Mouse (Mus musculus): ENCODE measurements at regions not wholly inside any gene's neighbourhood (a gene's known extent, or its start where the extent isn't known, plus 50 kb on each side); places are given as distances from the start of the nearest gene placed in this dataset.

- Histone ChIP-seq H3K4me1 (no peaks in the 10 kb centered on the region), H3K9me3 (no peaks in the 10 kb centered on the region), H3K27me3 (replicated peaks) (no peaks in the 10 kb centered on the region), H3K4me2 (no peak overlapping the region), H3K36me3 (replicated peaks) (no peaks in the 10 kb centered on the region), H3K9ac (no peak overlapping the region), H3K4me3 (no peak overlapping the region), H3K27ac (no peak overlapping the region)
- ATAC-seq (replicated peaks) = no peak
- WGBS = 60% methylated on average over 3 of the region's 3 CpGs
Observed at GRCm38 (mm10) chr11:66789997-66790396, 121.8 kb upstream of the Pirt start.

- H3K9me3 ChIP-seq = no peaks in the 10 kb centered on the region
- H3K27me3 ChIP-seq (replicated peaks) = no peaks in the 10 kb centered on the region
- H3K4me2 ChIP-seq = no peak overlapping the region
- no peaks in the 10 kb centered on the region for H3K36me3 ChIP-seq (replicated peaks)
- no peaks in the 10 kb centered on the region for H3K4me1 ChIP-seq
- no peak for ATAC-seq (replicated peaks)
- WGBS = 85% methylated on average over 5 of the region's 5 CpGs
- H3K9ac ChIP-seq = no peak overlapping the region
- H3K4me3 ChIP-seq = no peak overlapping the region
- no peak overlapping the region for H3K27ac ChIP-seq
Observed at GRCm38 (mm10) chr11:66806887-66807286, 104.9 kb upstream of the Pirt start.

GRCm38 (mm10) chr11:66813310-66813709 is 98.5 kb upstream of the Pirt start:
- no peak overlapping the region for H3K4me3 ChIP-seq
- 63% methylated on average over 5 of the region's 5 CpGs for WGBS
- no peaks in the 10 kb centered on the region for H3K27me3 ChIP-seq (replicated peaks)
- H3K9me3 ChIP-seq = no peaks in the 10 kb centered on the region
- H3K36me3 ChIP-seq (replicated peaks) = no peaks in the 10 kb centered on the region
- H3K4me1 ChIP-seq = peaks cover 7% of the 10 kb centered on the region
- ATAC-seq (replicated peaks) = no peak; the same call in 1 of the 2 replicates
- H3K4me2 ChIP-seq = no peak overlapping the region
- H3K9ac ChIP-seq = no peak overlapping the region
- no peak overlapping the region for H3K27ac ChIP-seq

- Histone ChIP-seq H3K36me3 (replicated peaks) (no peaks in the 10 kb centered on the region), H3K9ac (no peak overlapping the region), H3K4me2 (no peak overlapping the region), H3K27ac (no peak overlapping the region), H3K4me1 (peaks cover 7% of the 10 kb centered on the region), H3K27me3 (replicated peaks) (no peaks in the 10 kb centered on the region), H3K4me3 (no peak overlapping the region), H3K9me3 (no peaks in the 10 kb centered on the region)
- WGBS = 32% methylated on average over 4 of the region's 4 CpGs
- ATAC-seq (replicated peaks) = peak; percentile 48; the same call in 1 of the 2 replicates
Observed at GRCm38 (mm10) chr11:66813731-66814130, 98.0 kb upstream of the Pirt start.

- no peak overlapping the region for H3K4me3 ChIP-seq
- ATAC-seq (replicated peaks) = no peak
- no peaks in the 10 kb centered on the region for H3K4me1 ChIP-seq
- H3K27me3 ChIP-seq (replicated peaks) = no peaks in the 10 kb centered on the region
- no peak overlapping the region for H3K9ac ChIP-seq
- WGBS = 87% methylated on average over 5 of the region's 5 CpGs
- no peaks in the 10 kb centered on the region for H3K9me3 ChIP-seq
- no peak overlapping the region for H3K27ac ChIP-seq
- no peak overlapping the region for H3K4me2 ChIP-seq
- H3K36me3 ChIP-seq (replicated peaks) = no peaks in the 10 kb centered on the region
Observed at GRCm38 (mm10) chr11:66835864-66836263, 75.9 kb upstream of the Pirt start.

GRCm38 (mm10) chr11:66836633-66837380 is 75.0 kb upstream of the Pirt start:
- Histone ChIP-seq H3K4me3 (no peak overlapping the region), H3K27me3 (replicated peaks) (no peaks in the 10 kb centered on the region), H3K9me3 (no peaks in the 10 kb centered on the region), H3K27ac (no peak overlapping the region), H3K36me3 (replicated peaks) (no peaks in the 10 kb centered on the region), H3K4me2 (no peak overlapping the region), H3K9ac (no peak overlapping the region), H3K4me1 (no peaks in the 10 kb centered on the region)
- no peak for ATAC-seq (replicated peaks)
- 79% methylated on average over 2 of the region's 2 CpGs for WGBS

GRCm38 (mm10) chr11:66845238-66845637 is 66.5 kb upstream of the Pirt start:
- no peak overlapping the region for H3K27ac ChIP-seq
- no peak overlapping the region for H3K4me2 ChIP-seq
- H3K9ac ChIP-seq = no peak overlapping the region
- H3K27me3 ChIP-seq (replicated peaks) = no peaks in the 10 kb centered on the region
- H3K36me3 ChIP-seq (replicated peaks) = no peaks in the 10 kb centered on the region
- H3K4me1 ChIP-seq = peaks cover 14% of the 10 kb centered on the region
- H3K4me3 ChIP-seq = no peak overlapping the region
- H3K9me3 ChIP-seq = no peaks in the 10 kb centered on the region
- no peak for ATAC-seq (replicated peaks)

- Histone ChIP-seq H3K9me3 (no peaks in the 10 kb centered on the region), H3K36me3 (replicated peaks) (no peaks in the 10 kb centered on the region), H3K4me3 (no peak overlapping the region), H3K27me3 (replicated peaks) (no peaks in the 10 kb centered on the region), H3K9ac (no peak overlapping the region), H3K4me2 (peak overlapping the region; percentile 13; the same call in 1 of the 2 replicates), H3K4me1 (peaks cover 14% of the 10 kb centered on the region), H3K27ac (peak overlapping the region; percentile 71)
- WGBS = 9% methylated on average over 9 of the region's 9 CpGs
- peak; percentile 94 for ATAC-seq (replicated peaks)
Observed at GRCm38 (mm10) chr11:66846043-66846775, 65.6 kb upstream of the Pirt start.

All from midbrain, embryonic 15.5 days (tissue).